Mouse (Mus musculus): ENCODE results near the gene Bpifa3. TPM values are rescaled to one million over a fixed set of nuclear protein-coding genes. Genes with fewer than 3 reads are reported as not detected.

The Bpifa3 gene
- polyA plus RNA-seq (2012; rRNA removed): not detected in 2 replicates

DNA sequence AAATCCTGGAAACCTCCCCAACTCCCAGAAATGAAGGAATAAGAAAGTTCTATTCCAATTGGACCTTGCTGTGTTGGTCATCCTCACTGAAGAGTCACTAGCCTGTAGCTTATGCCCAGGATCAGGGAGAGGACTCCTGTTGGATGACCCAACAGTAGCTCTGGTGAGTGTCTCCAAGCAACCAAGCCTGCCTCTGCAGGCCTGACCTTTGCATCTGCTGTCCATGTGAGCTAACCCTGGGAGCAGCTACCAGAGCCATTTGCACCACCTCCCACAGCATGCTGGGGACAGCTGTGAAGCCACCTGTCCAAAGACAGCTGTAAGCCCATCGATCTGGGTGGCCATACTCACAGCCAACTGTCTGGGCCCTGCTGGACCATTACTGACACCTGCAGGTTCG is at the start of gene Bpifa3:
Gene Bpifa3 (plus strand): TSS at position 217 of the 400 bp plus-strand sequence.
- no peaks in the 10 kb centered on the region for H3K4me1 ChIP-seq (ENCODE audit: control insufficient read depth, insufficient read depth, low read length)
- DNase-seq: no peak
- no peak within 1 kb of the TSS for H3K4me3 ChIP-seq (replicated peaks; ENCODE audit: extremely low read depth, low read depth, low read length)
- TF ChIP-seq POLR2A (IDR thresholded peaks at IDR 0.05; ENCODE audit: borderline replicate concordance, extremely low read depth, low read depth, low read length) (no peak), CTCF (IDR thresholded peaks at IDR 0.05; ENCODE audit: insufficient read depth, low read length) (no peak)
- 70% methylated on average over 2 of the region's 2 CpGs for WGBS

DNA sequence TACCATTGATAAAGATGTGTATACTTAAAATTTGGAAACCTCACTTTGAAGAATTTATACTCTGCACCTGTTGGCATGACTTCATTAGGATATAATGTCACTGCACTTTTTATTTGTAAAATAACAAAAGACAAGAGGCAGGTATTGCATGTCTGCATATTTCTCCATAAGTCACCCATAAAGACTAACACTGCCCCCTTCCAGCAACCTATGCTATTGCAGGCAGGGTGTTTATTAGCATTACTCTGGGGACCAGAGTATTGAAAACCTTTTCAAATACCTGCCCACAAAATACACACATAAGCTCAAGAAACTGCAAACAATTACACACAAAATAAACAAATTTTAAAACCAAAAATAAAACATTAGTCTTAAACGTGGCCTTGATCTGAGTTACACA is 32.4 kb upstream of the Bpifa3 start:
- TF ChIP-seq POLR2A (IDR thresholded peaks at IDR 0.05; ENCODE audit: borderline replicate concordance, extremely low read depth, low read depth, low read length) (no peak), CTCF (IDR thresholded peaks at IDR 0.05; ENCODE audit: insufficient read depth, low read length) (no peak)
- Histone ChIP-seq H3K4me3 (replicated peaks; ENCODE audit: extremely low read depth, low read depth, low read length) (no peak overlapping the region), H3K4me1 (ENCODE audit: control insufficient read depth, insufficient read depth, low read length) (no peaks in the 10 kb centered on the region)
- no peak for DNase-seq
- WGBS: 31% methylated on average over 1 of the region's 1 CpGs

DNA sequence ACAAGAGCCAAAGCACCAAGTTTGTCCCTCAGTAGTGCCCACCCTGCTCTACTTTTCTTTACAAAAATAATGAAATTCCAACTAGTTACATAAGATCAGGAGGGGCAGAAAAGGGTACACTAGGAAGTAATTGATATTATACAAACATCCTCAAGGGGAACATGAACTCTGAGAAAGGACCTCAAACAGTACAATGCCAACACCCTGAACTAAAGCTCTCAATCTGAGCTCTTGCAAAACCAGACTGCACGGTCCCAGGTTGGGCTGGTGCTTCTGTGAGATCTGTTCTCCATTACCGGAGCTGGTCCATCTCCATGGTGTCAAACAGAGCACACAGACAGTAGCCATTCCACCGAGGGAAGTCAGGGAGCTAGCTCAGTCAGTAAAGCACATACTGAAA is 12.8 kb upstream of the Bpifa3 start:
- H3K4me3 ChIP-seq (replicated peaks; ENCODE audit: extremely low read depth, low read depth, low read length): no peak overlapping the region
- TF ChIP-seq CTCF (IDR thresholded peaks at IDR 0.05; ENCODE audit: insufficient read depth, low read length): no peak
- no peak for TF ChIP-seq POLR2A (IDR thresholded peaks at IDR 0.05; ENCODE audit: borderline replicate concordance, extremely low read depth, low read depth, low read length)
- 53% methylated on average over 3 of the region's 3 CpGs for WGBS
- no peaks in the 10 kb centered on the region for H3K4me1 ChIP-seq (ENCODE audit: control insufficient read depth, insufficient read depth, low read length)
- DNase-seq: peak; percentile 15

DNA sequence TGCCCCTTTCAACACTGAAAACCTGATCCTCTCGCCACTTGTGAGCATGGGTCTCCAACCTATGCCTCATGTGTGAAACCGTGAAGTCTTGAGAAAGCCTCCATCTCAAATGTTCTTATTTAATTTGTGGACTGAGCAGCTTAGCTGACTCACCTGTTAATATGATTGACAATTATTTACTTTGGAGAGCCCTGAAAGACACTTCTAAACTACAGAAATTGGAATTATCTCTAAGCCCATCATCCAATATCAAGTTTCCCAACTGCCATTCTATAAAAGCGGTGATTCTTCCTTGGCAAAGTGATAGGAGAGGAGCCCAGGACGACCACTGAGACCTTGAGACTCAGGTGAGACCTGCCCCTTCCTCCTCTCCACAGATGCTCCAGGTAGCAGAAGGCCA is 12.4 kb downstream of the Bpifa3 start, which contains the start of gene Bpifa1:
Gene Bpifa1 (plus strand): TSS at position 301 of the 400 bp plus-strand sequence.
- no peak for DNase-seq
- 82% methylated on average over 4 of the region's 4 CpGs for WGBS
- H3K4me1 ChIP-seq (ENCODE audit: control insufficient read depth, insufficient read depth, low read length): no peaks in the 10 kb centered on the region
- no peak within 1 kb of the TSS for H3K4me3 ChIP-seq (replicated peaks; ENCODE audit: extremely low read depth, low read depth, low read length)
- TF ChIP-seq CTCF (IDR thresholded peaks at IDR 0.05; ENCODE audit: insufficient read depth, low read length) (no peak), POLR2A (IDR thresholded peaks at IDR 0.05; ENCODE audit: borderline replicate concordance, extremely low read depth, low read depth, low read length) (no peak)

DNA sequence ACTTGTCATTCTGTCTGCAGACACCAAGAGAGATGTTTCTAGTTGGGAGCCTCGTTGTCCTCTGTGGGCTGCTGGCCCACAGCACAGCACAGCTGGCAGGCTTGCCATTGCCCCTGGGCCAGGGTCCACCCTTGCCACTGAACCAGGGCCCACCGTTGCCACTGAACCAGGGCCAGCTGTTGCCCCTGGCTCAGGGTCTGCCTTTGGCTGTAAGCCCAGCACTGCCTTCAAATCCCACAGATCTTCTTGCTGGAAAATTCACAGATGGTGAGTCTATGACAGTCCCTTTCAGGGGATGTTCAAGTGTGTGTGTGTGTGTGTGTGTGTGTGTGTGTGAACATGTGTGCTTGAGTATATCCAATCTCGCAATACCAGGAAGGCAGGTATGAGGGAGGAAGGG is 13.6 kb downstream of the Bpifa3 start:
- DNase-seq: no peak
- Histone ChIP-seq H3K4me3 (replicated peaks; ENCODE audit: extremely low read depth, low read depth, low read length) (no peak overlapping the region), H3K4me1 (ENCODE audit: control insufficient read depth, insufficient read depth, low read length) (no peaks in the 10 kb centered on the region)
- WGBS: 53% methylated on average over 3 of the region's 3 CpGs
- TF ChIP-seq CTCF (IDR thresholded peaks at IDR 0.05; ENCODE audit: insufficient read depth, low read length): no peak
- TF ChIP-seq POLR2A (IDR thresholded peaks at IDR 0.05; ENCODE audit: borderline replicate concordance, extremely low read depth, low read depth, low read length): no peak

DNA sequence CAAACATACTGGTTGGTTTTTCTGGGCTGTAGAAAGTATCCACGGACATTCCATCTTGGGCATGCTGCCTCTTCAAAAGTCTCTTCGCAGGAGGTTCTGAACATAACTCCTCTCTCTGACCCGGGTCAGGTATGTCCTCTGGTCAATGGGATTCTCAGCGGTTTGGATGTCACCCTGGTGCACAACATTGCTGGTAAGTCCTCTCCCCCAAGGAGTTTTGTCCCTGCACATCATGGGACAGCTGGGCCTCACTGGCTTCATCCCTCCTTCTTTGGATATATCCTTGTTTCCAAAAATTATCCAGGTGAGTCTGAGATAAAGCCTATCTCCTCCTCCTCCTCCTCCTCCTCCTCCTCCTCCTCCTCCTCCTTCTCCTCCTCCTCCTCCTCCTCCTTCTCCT is 17.4 kb downstream of the Bpifa3 start:
- WGBS: 84% methylated on average over 4 of the region's 4 CpGs
- no peak for DNase-seq
- no peaks in the 10 kb centered on the region for H3K4me1 ChIP-seq (ENCODE audit: control insufficient read depth, insufficient read depth, low read length)
- TF ChIP-seq CTCF (IDR thresholded peaks at IDR 0.05; ENCODE audit: insufficient read depth, low read length): no peak
- no peak for TF ChIP-seq POLR2A (IDR thresholded peaks at IDR 0.05; ENCODE audit: borderline replicate concordance, extremely low read depth, low read depth, low read length)
- H3K4me3 ChIP-seq (replicated peaks; ENCODE audit: extremely low read depth, low read depth, low read length): no peak overlapping the region

DNA sequence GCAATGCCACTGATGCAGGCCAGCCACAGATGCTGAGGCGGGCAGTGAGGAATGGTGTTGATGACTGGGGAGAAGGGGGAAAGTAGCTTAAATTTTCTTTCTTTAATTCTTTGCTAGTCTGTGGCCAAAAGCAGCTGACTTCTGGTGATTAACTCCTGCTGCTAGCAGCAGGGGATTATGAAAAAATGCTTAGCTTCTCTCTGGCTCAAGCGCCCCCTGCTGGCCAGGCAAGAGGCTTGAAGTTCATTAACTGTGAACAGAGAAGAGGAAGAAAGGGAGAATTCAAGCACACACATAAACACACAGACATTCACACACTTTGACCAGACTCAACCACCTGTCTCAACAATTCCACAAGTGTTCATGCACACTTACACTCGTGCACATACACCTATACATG is 28.3 kb downstream of the Bpifa3 start:
- DNase-seq: peak; percentile 42

DNA sequence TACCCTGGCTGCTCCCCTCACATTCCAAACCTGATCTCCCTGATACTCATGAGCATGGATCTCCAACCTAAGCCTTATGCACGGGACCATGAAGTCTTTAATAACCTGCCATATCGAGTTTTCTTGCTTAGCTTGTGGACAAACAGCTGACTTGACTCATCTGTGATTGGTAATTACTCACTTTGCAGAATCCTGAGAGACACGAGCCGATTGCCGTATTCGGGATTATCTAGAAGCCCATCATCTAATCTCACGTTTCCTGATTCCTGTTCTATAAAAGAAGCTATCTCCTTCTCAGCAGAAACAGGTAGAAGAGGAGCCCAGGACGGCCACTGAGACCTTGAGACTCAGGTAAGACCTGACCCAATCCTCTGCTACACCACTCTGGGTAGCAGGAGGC is 32.2 kb downstream of the Bpifa3 start, which contains the start of gene Bpifa5:
Gene Bpifa5 (plus strand): TSS at position 301 of the 400 bp plus-strand sequence.
- Histone ChIP-seq H3K4me1 (ENCODE audit: control insufficient read depth, insufficient read depth, low read length) (no peaks in the 10 kb centered on the region), H3K4me3 (replicated peaks; ENCODE audit: extremely low read depth, low read depth, low read length) (no peak within 1 kb of the TSS)
- no peak for DNase-seq
- TF ChIP-seq CTCF (IDR thresholded peaks at IDR 0.05; ENCODE audit: insufficient read depth, low read length) (no peak), POLR2A (IDR thresholded peaks at IDR 0.05; ENCODE audit: borderline replicate concordance, extremely low read depth, low read depth, low read length) (no peak)
- 72% methylated on average over 8 of the region's 8 CpGs for WGBS

More for the DNA sequence above, 28.3 kb downstream of the Bpifa3 start:
- peak; percentile 71 for TF ChIP-seq CTCF (IDR thresholded peaks at IDR 0.05; ENCODE audit: insufficient read depth, low read length)
- no peak for TF ChIP-seq POLR2A (IDR thresholded peaks at IDR 0.05; ENCODE audit: borderline replicate concordance, extremely low read depth, low read depth, low read length)
- Histone ChIP-seq H3K4me3 (replicated peaks; ENCODE audit: extremely low read depth, low read depth, low read length) (no peak overlapping the region), H3K4me1 (ENCODE audit: control insufficient read depth, insufficient read depth, low read length) (no peaks in the 10 kb centered on the region)
- WGBS: 36% methylated on average over 3 of the region's 3 CpGs

DNA sequence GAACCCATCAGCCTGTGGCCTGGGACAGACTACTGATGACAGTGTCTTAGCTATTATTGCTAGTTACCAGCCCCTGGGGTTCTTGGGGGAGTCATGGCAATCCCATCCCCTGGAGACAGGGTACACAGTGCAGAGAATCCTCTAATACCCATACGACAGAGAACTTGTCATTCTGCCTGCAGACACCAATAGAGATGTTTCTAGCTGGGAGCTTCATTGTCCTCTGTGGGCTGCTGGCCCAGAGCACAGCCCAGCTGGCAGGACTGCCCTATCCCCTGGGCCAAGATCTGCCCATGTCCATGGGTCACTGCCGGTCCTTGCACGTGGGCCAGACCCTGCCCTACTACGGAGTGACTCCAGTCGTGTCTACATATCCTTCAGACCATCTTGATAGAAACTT is 33.2 kb downstream of the Bpifa3 start:
- no peak for TF ChIP-seq CTCF (IDR thresholded peaks at IDR 0.05; ENCODE audit: insufficient read depth, low read length)
- no peak for TF ChIP-seq POLR2A (IDR thresholded peaks at IDR 0.05; ENCODE audit: borderline replicate concordance, extremely low read depth, low read depth, low read length)
- WGBS: 81% methylated on average over 5 of the region's 5 CpGs
- H3K4me1 ChIP-seq (ENCODE audit: control insufficient read depth, insufficient read depth, low read length): no peaks in the 10 kb centered on the region
- no peak for DNase-seq
- H3K4me3 ChIP-seq (replicated peaks; ENCODE audit: extremely low read depth, low read depth, low read length): no peak overlapping the region

DNA sequence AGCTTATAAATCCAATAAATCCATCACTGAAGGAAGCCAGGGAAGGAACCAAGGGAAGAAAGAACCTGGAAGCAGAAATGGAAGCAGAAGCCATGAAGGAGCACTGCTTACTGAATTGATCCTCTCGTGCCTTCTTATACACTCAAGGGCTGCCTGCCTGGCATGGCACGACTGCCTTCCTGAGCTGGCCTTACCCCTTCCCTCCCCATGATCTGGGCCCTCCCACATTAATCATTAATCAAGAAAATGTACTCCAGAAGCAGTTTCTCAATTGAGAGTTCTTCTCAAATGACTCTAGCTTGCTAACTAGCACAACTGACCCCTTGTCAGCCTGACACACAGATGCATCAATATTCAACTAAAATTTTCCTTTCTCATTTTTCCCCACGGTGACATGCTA is 39.0 kb downstream of the Bpifa3 start:
- H3K4me3 ChIP-seq (replicated peaks; ENCODE audit: extremely low read depth, low read depth, low read length): no peak overlapping the region
- DNase-seq: no peak
- H3K4me1 ChIP-seq (ENCODE audit: control insufficient read depth, insufficient read depth, low read length): no peaks in the 10 kb centered on the region; the same call in 1 of the 2 replicates
- WGBS: 49% methylated on average over 3 of the region's 3 CpGs
- TF ChIP-seq POLR2A (IDR thresholded peaks at IDR 0.05; ENCODE audit: borderline replicate concordance, extremely low read depth, low read depth, low read length) (no peak), CTCF (IDR thresholded peaks at IDR 0.05; ENCODE audit: insufficient read depth, low read length) (no peak)
